Mouse (Mus musculus) ovary, postnatal 36 days (tissue): ENCODE results near the gene Tiam1.
A peak's percentile ranks its signal among the peaks of the same experiment; 100 is the strongest.

ENCODE experiments used
- DNase-seq: peaks from one replicate; pipeline ENCODE4 v3.0.0; 2022; ENCODE audit warnings: low spot score, mixed read lengths

Gene Tiam1

DNA sequence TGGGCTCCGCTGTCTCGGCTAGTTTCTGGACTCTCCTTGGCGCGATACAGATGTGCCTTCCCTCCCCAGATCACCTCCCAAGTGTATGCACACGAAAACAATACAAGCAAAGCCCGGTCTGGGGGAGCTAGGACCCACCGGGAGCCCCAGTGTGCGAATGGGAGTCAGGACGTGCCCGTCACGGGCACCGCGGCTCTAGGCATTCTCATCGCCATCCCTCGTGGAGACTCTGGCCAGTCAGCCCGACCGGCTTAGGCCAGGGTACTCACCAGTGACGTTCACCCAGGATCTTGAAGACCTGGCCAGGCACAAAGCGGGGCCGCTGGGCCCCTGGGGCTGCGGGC lies 181 bp downstream of the Tiam1 start:
- no peak for DNase-seq

DNA sequence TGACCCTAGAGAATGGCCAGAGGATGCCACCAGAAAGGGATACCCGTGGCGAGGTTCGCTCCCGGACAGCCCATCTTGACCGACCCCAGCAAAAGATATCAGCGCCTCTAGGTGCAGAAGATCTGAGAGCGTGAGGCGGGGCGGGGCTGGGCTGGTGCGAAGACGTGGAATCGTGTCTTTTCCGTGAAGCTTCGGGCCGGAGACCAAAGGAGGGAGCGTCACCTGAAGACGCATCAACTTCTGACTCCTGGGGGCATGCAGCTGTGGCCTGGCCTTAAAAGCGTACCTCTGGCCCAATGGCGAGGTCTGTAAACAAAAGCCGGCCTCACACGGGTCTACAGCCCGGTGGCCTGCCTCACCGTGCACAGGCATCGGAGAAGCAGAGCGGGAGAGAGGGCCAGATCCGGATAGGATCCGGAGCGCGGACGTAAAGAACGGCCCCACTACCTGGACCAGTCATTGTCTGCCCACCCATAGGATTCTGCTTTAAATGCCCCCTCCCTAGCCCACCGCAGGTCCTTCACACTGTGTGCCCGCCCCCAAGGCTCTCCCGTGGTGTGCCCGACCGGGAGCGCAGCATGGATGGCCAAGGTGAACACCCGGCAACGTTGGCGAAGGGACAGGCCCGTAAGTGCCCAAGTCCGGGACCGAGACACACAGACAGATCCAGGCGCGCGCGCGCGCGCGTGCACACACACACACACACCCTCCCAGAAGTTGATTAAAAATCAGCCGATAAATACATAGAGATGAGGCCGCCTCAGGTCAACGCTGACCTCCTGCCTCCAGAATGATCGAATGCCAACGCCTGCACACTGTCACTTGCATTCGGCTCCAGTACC lies 774 bp downstream of the Tiam1 start:
- peak; percentile 36 for DNase-seq

DNA sequence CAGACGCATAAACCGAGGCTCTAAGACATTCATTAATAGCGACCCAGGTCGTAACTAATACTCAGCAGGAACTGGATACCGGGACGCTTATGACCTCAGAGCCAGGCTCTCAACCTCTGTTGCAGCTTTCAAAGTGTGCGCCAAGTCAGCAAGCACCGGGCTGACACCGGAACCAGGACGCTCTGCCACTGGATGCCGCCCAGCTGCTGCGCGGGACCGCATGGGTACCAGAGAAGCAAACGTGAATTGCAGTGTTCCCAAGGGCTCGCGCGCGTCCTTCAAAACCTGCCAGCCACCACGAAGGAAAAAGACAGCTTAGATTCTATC lies 1.4 kb downstream of the Tiam1 start:
- no peak for DNase-seq

DNA sequence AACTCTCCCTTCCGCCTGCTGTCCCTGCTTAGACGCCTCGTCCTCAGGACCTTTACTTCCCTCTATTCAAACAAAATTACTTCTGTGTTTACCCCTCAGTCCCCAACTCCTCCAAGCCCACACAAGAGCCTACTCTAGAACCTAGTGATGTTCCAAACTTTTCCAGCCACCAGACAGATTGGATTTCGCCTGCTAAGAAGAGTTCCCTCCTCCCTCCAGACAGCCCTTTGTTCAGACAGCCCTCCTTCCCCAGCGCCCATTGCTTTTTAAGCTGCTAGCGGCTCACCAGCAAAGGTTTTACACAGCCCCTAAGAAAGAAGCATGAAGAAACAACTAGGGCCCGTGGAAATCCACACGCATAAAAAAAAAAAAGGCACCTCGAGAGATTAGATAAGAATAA lies 2.0 kb downstream of the Tiam1 start:
- DNase-seq: no peak

DNA sequence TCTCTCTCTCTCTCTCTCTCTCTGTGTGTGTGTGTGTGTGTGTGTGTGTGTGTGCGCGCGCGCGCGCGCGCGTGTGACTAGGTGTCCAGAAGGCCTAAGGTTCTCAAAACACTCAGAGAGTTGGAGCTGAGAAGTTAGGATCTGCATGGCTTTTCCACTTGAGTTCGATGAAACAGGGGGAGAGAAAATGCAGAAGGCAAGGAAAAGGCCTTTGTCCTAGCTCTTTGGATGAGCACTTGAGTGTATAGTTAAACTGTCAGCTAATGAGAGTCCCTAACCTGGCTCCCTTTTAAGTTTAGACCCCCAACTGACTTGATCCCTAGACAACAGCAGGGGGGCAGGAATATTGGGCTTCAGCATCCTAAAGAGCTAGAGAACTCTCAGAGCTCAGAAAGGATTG lies 3.0 kb downstream of the Tiam1 start:
- DNase-seq: no peak

DNA sequence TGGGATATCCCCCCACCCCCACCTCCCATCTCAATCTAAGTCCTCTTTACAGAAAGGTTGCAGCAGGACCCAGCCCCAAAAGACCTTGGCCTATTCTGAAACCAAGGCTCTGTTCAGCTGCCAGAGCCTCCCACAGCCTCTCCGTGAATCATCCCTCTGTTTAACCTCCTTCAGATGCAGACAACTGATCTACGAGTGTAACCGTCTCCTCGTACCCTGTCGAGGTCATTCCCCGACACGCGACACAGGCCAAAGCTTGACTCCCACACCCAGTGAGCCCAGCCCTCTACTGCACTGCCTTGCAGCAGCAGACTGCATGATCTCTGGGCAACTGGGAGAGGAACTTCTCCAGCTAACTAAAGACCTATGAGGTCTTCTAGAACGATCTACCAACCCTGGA lies 3.9 kb downstream of the Tiam1 start:
- peak; percentile 54 for DNase-seq

DNA sequence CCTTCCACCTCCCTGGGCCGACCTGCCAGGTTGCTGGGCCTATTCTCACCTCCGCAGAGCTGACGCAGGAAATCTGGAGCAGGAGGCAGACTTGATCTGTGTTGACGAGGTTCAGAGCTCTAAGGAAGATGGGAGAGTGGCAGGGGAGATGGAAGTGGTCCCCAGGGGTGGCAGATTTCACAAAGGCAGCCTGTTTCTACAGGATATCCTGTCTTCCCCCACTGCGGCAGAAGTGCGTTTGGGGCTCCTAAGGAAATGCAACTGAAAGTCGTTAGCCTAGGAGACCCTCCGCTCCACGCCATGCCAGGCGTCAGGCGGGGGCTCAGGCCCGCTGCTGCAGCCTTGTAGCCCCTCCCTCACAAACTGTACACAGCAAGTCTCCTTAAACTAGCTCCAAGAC lies 5.4 kb downstream of the Tiam1 start:
- no peak for DNase-seq

DNA sequence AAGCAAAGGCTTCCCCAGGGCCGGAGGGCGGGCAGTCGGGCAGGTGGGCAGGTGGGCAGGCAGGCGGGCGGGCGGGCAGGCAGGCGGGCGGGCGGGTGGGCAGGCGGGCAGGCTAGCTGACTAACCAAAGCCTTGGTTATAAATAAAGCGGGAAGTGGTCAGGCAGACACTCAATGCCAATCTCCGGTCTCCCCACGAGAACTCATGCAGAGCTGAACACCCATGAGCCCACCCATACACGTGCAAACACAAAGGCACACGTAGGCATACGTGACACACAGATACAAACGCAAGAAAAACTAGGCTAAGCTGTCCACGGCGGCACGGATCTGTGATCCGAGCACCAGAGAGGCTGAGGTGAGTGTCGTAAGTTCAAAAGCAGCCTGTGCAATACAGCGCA lies 6.4 kb downstream of the Tiam1 start:
- no peak for DNase-seq

DNA sequence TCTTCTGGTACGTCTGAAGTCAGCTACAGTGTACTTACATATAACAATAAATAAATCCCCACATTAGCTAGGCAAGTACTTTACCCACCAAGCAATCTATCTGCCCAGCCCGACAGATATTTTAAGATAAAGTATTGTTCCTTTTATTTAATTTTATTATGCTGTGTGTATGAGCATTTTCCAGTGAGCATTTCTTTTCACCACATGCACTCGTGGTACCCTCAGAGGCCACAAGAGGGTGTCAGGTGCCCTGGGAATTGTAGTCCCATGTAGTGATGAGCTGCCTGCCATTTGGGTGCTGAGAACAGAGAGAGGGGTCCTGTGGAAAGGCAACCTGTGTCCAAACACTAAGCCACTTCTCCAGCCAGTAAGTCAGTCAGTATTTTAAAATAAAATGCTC lies 8.0 kb downstream of the Tiam1 start:
- DNase-seq: no peak

DNA sequence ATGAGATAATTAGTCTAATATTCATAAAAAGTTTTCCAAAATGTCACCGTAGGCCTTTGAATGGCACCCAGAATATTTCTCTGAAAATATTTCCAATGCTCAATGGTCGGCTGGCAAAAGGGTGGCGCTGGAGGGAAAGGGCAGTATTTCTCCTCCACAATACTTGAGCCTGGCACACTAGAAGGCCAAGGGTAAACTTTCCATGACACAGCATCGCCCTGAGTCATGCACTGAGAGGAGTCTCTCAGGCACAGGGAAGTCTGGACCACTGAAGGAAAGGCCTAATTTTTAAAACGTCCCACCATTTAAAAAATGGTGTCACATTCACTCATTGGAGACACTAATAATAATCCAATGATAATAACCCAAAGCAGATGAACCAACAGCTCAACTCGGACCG lies 9.2 kb downstream of the Tiam1 start:
- no peak for DNase-seq

DNA sequence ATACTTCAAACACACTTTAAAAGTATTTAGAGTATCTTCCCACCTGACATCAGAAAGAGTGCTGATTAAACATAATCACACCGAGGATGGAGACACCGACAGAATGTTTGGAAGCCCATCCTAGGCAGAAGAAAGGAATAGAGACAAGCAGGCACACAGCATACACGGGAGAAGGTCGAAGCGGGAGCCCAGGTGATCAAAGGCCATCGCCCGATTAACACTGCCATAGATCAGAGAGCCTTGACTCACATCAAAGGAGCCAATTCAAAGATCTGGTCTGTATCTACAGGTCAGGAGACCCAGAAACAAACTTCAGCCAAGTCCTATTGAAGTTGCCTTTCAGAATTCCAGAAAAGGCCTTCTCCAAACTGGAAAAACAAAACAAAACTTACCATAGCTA lies 10.8 kb downstream of the Tiam1 start:
- no peak for DNase-seq

DNA sequence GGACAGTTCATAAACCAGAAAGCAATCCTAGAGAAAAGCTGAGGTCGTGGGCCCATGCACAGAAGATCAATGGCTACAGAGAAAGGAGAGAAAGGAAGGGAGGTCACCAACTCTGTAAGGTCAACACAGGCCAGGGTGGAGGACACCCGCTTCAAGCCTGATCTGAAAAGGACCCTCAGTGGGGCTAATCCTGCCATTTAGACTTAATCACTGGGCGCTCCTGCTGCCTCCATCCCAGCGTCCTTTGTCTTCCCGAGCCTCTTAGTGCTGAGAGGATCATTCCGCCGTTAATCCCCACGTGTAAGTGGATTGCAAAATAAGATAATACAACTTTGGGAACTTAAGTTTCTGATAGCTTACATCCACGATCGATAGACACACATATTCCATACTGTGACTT lies 11.2 kb downstream of the Tiam1 start:
- DNase-seq: no peak

DNA sequence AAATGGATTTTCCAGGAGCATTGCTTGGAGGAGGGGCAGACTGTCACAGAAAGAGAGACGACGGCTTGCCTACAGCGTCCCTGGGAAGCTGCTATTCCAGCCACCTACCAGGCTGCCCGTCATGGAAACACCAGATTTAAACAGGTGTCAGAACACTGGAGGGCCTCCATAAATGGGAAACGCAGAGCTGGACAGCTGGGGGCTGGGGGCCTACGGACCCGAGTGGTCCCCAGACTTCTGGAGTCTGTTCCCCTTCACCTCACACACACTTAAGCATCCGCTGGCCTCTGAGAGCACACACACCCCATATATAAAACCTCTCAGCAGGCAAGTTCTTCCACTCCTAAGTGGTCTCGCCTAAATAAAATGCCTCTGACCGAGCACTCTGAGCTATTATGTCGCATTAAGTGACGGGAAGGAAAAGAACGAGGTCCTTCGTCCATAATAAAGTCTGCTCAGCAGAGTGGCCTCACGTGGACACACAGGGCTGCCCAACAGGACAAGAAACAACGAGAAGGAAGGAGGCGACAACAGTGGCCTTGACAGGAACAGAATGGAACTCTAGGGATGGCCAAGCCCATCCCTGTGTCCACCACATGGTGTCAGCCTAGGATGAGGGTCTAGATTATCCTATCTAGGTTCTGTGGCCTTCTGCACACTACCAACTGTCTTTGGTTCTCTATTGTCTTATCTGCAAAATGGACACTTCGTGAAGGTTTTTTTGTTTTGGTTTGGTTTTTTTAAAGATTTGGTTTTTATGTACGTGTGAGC lies 14.6 kb downstream of the Tiam1 start:
- no peak for DNase-seq

DNA sequence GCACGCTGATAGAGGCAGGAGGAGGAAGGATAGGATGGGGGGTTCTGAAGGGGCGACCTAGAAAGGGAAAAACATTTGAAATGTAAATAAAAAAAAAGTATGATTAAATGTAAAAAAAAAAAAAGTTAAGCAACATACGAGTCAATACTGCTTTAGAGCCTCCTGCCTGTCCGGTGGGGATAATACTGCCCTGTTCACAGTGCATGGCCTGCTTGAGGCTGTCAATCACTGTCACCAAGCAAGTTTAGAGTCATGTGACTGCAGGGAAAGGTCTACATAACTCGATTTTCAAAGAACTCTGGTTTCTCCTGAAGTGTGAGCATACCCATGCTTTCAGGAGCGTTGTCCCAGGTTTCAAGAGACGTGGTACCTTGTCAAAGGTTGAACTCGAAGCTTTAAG lies 15.2 kb downstream of the Tiam1 start:
- DNase-seq: no peak

DNA sequence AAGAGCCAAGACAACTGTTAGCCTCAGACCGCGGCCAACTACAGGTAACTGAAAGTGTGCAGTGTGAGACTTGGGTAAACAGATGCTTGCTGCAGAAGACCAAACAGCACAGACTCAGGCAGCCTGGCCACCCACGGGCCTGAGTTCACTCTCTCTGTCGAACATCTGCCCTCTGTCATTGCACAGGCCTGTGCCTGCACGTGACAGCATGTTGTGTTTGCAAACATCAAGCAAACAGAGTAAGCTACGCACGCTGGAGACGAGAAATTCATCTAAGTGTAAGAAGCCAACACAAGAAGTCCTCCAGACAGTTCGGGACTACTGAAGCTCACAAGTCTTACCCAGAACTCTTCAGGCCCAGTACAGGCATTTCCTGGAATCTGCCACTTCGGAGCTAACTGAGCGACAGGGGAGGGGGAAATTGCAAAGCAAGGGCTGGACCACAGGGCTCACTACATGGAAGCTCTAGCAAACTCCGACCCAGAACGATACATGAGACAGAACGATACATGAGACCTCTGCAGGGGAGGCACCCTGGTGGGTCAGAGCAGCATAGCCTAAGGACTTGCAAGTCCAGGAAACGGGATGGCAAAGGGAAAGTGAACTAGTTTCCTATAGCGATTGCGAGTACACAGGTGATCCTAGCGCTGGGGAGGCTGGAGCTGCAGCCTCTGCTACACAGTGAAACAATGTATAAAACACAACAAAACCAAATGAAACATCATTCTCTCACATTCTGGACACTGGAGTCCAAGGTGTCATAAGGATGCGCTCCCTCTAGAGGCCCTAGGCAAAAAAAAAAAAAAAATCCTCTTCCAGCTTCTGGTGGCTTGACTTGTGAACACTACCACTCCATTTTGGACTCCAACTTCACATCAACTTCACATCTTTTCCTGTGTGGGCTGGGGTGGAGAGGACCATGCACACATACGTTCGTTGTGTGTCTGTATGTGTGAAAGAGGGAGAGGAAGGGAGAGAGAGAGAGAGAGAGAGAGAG lies 18.0 kb downstream of the Tiam1 start:
- no peak for DNase-seq

DNA sequence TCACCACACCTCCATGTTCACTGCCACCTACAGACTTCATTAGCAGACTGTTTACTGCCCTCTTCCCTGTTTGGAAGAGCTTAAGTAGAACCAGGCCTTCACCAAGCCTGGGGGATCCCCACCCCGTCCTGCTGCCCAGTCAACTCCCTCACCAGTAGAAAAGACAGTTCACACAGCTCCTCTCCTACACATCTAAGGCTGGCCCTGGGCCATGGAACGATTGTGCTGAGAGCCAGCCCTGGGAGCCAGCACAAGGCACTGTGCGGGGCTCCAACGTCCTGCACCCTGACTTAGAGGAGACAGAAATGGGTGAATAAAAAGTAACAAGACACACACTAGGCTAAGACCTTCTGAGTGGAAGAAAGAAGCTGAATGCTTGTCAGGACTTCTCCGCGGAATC lies 20.5 kb downstream of the Tiam1 start:
- DNase-seq: no peak

DNA sequence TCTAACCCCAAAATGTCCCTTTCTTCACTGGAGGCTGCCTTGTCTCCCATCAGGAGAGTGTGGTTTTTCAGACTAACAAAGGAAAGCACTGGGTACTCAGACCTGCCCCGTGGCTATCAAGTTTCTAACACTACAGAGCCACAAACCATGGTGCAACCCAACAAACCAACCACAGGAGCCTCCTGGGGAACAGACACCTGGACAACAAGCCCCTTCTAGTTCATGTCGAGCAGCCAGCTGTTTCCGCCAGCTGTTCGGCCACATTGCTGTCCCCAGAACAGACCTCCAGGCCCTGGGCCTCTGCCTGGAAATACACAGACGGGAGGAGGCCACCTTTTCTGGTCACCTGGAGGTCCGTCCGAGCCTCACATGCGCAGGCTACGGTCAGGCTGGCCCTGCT lies 21.1 kb downstream of the Tiam1 start:
- no peak for DNase-seq

DNA sequence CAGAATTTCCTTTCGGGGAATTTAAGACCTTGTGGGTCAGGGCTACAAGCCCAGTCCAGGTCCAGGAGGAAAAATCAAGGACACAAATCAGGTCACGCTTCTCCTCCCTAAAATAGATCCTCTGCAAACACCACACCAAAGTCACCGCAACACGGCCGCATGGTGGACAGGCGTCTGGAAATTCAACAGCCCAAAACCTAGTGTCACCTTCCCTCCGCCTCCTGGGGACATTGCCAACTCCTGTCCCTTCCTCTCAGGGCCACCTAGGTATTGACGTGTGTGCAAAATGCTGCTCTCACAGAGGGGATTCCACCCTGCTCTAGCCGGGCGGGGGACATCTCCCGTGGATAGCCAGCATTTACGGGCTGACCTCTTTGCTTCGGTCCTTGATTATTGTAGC lies 21.8 kb downstream of the Tiam1 start:
- no peak for DNase-seq

DNA sequence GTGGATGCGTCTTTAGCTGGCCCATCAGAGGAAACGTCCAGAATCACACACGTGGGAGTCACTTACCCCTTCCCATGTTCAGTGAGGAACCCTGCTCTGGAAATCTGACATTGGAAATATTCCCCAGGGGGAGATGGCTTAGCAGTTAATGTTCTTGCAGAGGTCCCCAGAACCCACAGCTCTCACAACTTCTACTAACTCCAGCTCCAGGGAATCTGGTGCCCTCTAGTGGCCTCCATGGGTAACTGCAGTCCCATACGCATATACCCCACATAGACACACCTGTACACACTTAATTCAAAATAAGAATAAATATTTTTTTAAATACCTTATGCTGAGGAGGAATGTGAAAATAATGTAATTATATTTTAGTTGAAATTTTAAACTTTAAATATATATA lies 23.6 kb downstream of the Tiam1 start:
- no peak for DNase-seq

DNA sequence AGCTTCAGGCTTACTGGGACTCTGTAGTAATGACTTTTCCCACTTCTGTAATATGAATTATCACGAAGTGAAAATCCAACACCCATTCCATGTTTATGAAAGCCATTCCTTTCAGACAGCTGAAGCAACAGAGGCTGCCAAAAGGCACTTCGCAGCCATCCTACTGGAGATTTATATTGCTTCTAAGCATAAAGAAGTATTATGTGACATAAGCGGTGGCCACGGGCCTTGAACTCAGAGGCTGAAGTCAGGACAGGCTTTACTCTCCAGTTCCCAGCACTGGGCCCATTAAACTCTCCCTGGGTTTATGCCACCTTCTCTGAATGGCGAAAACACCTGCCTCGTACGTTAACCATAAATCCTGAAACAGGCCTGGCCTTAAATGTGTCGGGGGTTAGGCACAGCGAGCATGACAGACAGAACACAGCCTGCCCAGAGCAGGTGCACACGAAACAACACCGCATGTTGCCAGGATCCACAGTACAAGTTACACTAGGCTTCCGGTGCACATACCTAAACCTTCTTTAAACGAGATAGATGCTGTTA lies 26.9 kb downstream of the Tiam1 start:
- no peak for DNase-seq

DNA sequence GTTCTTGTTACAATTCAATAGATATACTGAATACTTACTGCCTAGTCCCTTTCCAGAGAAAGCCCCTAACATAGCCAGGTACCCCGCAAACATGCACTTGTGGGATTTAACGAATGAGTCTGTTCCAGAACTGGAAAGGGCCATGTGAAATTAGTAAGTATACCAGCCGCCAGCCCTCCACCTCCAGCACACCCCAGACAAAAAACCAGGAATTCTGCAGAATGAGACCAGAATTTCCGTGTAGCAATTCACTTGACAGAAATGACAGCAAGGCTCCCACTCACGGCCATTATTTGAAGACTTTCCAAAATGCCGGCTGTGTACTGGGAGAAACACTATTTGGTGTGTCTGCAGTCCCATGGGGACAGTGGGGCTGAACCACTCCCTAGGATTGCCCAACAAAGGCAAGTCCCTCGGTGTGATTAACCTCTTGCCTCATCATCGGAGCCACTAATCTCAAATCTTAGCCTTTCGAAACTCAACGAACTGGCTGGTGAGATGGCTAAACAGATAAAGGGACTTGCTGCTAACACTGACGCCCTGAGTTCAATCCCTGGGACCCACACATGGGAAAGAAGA lies 30.9 kb downstream of the Tiam1 start:
- DNase-seq: no peak

DNA sequence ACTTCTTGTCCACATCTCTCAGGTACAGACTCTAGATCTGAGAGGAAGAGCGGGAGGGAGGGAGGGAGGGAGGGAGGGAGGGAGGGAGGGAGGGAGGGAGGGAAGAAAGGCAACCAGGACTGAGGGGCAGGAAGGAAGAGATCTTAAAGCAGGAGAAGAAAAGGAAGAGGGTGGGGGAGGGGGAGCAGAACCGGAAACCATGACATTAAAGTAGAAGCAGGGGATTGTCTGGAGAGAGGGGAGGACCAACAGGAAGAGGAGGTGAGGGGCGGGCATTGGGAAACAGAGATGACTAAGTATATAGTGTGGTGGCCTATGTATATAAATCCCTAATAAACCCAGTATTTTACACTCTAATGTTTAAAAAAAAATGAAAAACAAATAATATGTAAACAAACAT lies 34.1 kb downstream of the Tiam1 start:
- no peak for DNase-seq
